Mouse (Mus musculus): ENCODE measurements around the gene Aes.

Aes gene

DNA sequence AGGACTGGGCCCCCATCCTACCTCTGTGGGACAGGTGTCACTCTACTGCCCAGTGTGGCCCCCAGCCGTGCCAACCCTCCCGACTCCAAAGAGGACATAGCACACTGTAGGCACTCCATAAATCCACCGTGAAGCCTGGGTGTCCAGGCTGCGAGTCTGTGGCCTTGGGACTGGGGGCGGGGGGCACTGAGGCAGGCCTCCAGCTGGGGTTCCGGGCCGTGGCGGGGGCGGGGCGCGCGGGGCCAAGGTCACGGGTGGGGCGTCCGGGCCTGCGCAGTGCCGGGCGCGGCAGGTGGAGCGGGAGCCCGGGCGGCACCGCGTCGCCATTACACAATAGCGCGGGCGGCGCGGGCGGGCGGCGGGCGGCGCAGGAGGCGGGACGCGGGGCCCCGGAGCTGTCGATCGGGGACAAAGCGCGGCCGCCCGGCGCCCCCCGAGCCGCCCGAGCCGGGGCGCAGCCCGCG is at the start of gene Aes:
Gene Aes, plus strand, starts transcription at position 326 of the 464 bp plus-strand sequence.
- DNase-seq, result peak; percentile 86

- DNase-seq, result no peak
Measured at GRCm38 (mm10) chr10:81510246-81510810, 49.0 kb upstream of the Aes start.

GRCm38 (mm10) chr10:81513798-81514197 is 45.5 kb upstream of the Aes start:
- DNase-seq, result no peak

GRCm38 (mm10) chr10:81517227-81517626 is 42.1 kb upstream of the Aes start:
- DNase-seq, result no peak

DNA sequence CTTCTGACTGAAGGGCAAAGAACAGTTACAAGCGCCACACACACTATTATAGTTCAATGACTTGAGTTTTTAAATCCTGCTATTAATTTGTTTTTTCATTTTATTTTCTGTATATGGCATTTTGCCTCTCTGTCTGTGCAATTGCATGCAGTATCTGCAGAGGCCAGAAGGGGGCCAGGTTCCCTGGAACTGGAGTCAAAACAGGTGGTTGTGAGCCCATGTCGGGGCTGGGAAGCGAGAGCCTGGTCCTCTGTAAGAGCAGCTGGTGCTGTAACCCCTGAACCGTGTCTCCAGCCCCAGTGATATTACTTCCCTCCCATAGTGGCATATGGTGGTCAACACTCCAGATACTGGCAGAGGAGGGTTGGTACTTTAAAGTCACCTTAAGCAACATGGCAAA is 40.7 kb upstream of the Aes start:
- DNase-seq, result no peak

- DNase-seq, result no peak
Measured at GRCm38 (mm10) chr10:81519227-81519977, 39.9 kb upstream of the Aes start.

- DNase-seq, result no peak
Measured at GRCm38 (mm10) chr10:81519978-81520365, 39.3 kb upstream of the Aes start.

DNA sequence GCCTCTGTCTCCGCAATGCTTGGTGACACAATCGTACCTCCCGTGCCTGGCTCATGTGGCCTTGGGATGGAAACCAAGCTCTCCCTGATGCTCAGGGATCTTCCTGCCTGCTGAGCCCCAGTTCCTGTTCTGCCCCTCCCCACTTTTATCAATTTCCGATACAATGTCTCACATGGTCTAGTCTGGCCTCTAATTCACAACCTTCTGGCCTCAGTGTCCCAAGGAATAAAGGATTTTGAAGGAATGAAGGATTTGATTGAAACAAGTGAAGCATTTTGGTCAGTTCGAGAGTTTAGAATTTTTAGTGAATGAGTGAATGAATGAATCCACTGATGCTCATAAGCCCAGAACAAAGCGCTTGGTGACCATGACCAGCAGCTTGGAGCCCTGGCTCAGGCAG is 36.1 kb upstream of the Aes start:
- no peak for DNase-seq

GRCm38 (mm10) chr10:81523570-81523969 is 35.7 kb upstream of the Aes start:
- no peak for DNase-seq

- DNase-seq, result no peak
Measured at GRCm38 (mm10) chr10:81524051-81524605, 35.2 kb upstream of the Aes start, which contains the start of gene Gna15. Gene Gna15, minus strand, starts transcription at chr10:81524225.

- DNase-seq, result no peak
Measured at GRCm38 (mm10) chr10:81525017-81525694, 34.1 kb upstream of the Aes start.

GRCm38 (mm10) chr10:81526779-81527178 is 32.5 kb upstream of the Aes start:
- peak; percentile 64 for DNase-seq

DNA sequence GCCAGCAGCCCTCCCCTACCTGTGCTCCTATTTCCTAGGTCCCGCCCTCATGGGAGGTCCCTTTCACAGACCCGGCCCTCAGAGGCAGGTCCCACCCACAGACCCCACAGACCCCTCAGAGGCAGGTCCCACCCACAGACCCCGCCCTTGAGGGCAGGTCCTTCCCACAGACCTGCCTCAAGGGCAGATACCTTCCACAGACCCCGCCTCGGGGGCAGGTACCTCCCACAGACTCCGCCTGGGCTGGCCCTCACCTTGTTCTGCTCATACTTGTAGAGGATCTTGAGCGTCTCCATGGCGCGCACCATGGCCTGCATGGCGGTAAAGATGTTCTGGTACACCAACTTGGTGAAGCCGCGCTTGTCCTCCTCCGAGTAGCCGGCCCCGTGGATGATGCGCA is 24.5 kb upstream of the Aes start:
- no peak for DNase-seq

DNA sequence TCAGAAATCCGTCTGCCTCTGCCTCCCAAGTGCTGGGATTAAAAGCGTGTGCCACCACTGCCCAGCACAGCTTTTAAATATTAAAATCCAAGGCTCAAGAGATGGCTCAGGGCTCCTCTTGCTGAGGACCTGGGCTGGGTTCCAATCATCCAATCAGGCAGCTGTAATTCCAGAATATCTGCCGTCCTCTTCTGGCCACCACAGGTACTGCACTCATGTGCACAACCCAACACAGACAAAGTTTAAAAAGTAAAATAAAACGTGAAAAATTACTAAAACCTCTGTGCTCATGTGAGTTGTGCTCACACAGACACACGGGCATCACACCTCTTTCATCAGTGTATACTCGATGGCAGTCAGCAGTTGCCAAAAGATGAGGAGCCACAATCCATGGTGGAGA is 22.6 kb upstream of the Aes start:
- no peak for DNase-seq

DNA sequence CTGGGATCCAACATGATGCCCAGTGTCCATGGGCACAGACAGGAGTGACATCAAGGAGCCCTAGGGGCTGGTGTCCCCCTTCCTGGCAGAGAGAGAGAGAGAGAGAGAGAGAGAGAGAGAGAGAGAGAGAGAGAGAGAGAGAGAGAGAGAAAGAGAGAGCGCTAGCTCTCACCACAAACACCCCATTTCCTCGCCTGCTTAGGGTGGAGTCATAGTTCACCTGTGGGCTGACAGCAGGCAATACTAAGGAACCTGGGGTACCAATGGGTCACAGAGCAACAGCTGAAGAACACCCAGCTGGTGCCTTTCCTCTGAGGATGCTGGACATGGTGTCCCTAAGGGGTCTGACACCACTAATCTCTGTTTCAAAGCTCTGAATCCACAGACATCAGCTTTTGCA is 21.9 kb upstream of the Aes start:
- DNase-seq, result no peak

- no peak for DNase-seq
Measured at GRCm38 (mm10) chr10:81538321-81539048, 20.8 kb upstream of the Aes start.

DNA sequence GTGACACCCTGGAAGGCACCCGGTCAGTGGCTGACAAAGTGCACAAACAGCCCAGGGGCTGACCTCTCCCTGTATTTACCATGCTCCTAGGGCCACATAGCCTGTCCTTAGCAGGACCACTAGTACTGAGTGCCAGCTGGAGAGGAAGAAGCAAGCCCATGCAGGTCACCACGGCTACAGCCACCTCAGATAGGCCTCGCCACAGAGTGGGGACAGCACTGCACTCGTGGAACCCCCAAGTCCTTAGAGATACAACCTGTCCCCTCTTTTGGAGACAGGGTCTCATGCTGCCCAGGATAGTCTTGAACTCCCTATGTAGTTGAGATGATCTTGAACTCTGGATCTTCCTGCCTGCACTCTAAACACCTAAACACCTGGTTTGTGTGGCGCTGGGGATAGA is 17.9 kb upstream of the Aes start:
- no peak for DNase-seq

DNA sequence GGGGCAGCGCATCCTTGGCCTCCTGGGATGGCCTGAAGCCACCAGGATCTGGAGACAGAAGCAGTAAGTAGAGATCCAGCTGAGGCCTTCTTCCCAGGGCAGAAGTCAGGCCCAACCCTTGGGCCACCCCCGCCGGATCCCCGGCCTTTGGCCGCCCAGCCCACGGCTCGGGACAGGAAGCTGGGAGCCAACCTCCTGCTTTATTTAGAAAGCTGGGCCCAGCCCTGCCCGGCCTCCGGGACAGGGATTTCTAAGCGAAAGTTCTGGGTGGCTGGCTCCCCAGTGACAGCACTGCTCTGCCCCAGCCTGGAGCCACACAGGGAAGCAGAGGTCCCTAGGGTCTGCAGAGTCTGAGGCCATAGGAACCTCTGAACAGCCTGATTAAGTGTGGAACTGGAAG is 17.5 kb upstream of the Aes start:
- no peak for DNase-seq

- peak; percentile 59 for DNase-seq
Measured at GRCm38 (mm10) chr10:81542727-81543460, 16.4 kb upstream of the Aes start.

GRCm38 (mm10) chr10:81543633-81544032 is 15.7 kb upstream of the Aes start:
- peak; percentile 74 for DNase-seq

GRCm38 (mm10) chr10:81544296-81545160 is 14.8 kb upstream of the Aes start:
- no peak for DNase-seq

Data from cerebellum, adult 9-11 months (tissue).